In genomic region chr4:46450020-46450518, GRCm38 (mm10) we compare ENCODE assay signal across 8 mouse cellular contexts. TPM values are rescaled to one million over a fixed set of nuclear protein-coding genes. Genes with fewer than 3 reads are reported as not detected.
DNase-seq lines count a peak whose midpoint lies in the region; ATAC-seq lines count a peak whose summit lies in the region.

No protein-coding gene starts in this region.

- DNase-seq in cerebellum, adult 9-11 months: peak; percentile 31
- no peak for DNase-seq in cerebellum, postnatal 14 days
- DNase-seq in neural tube, embryonic 11.5 days (ENCODE audit: low spot score): no peak
- no peak for DNase-seq in neural tube, embryonic 10.5 days (ENCODE audit: extremely low spot score, low spot score)
- DNase-seq in ovary, postnatal 10 days (ENCODE audit: low spot score): no peak

- H3K4me2 ChIP-seq in neural tube, embryonic 11.5 days (ENCODE audit: low read depth): peak overlapping the region; percentile 63
- H3K4me2 ChIP-seq in limb, embryonic 13.5 days (replicated peaks): peak overlapping the region; percentile 83
- peak overlapping the region; percentile 72 for H3K4me2 ChIP-seq in stomach, embryonic 14.5 days (replicated peaks; ENCODE audit: low read depth, low read length)

- peak overlapping the region; percentile 98 for H3K27ac ChIP-seq in neural tube, embryonic 11.5 days (ENCODE audit: low read depth, low read length)
- peak overlapping the region; percentile 99 for H3K27ac ChIP-seq in limb, embryonic 13.5 days
- H3K27ac ChIP-seq in stomach, embryonic 14.5 days (ENCODE audit: low read length): peak overlapping the region; percentile 99

- peak overlapping the region; percentile 92 for H3K4me3 ChIP-seq in neural tube, embryonic 11.5 days (ENCODE audit: low read depth, low read length)
- peak overlapping the region; percentile 90 for H3K4me3 ChIP-seq in limb, embryonic 13.5 days
- H3K4me3 ChIP-seq in stomach, embryonic 14.5 days (ENCODE audit: low read depth, low read length): peak overlapping the region; percentile 89

- H3K4me1 ChIP-seq in neural tube, embryonic 11.5 days (ENCODE audit: control insufficient read depth, insufficient read depth, low read length): peaks cover 18% of the 10 kb centered on the region
- peaks cover 29% of the 10 kb centered on the region for H3K4me1 ChIP-seq in limb, embryonic 13.5 days
- H3K4me1 ChIP-seq in stomach, embryonic 14.5 days (ENCODE audit: control insufficient read depth, insufficient read depth, low read length): peaks cover 22% of the 10 kb centered on the region

- WGBS in neural tube, embryonic 11.5 days: 27% methylated on average over 7 of the region's 7 CpGs
- WGBS in limb, embryonic 13.5 days: 20% methylated on average over 7 of the region's 7 CpGs
- WGBS in stomach, embryonic 14.5 days: 18% methylated on average over 7 of the region's 7 CpGs

- no peaks in the 10 kb centered on the region for H3K27me3 ChIP-seq in neural tube, embryonic 11.5 days (ENCODE audit: control insufficient read depth, insufficient read depth, low read length)
- no peaks in the 10 kb centered on the region for H3K27me3 ChIP-seq in limb, embryonic 13.5 days
- no peaks in the 10 kb centered on the region for H3K27me3 ChIP-seq in stomach, embryonic 14.5 days (ENCODE audit: control insufficient read depth, insufficient read depth, low read length)

- peak overlapping the region; percentile 99 for H3K9ac ChIP-seq in neural tube, embryonic 11.5 days (ENCODE audit: low read length)
- H3K9ac ChIP-seq in limb, embryonic 13.5 days: peak overlapping the region; percentile 99
- H3K9ac ChIP-seq in stomach, embryonic 14.5 days (replicated peaks; ENCODE audit: low read depth, low read length): peak overlapping the region; percentile 99

- no peaks in the 10 kb centered on the region for H3K36me3 ChIP-seq in neural tube, embryonic 11.5 days (ENCODE audit: control insufficient read depth, insufficient read depth, low read length)
- H3K36me3 ChIP-seq in limb, embryonic 13.5 days: no peaks in the 10 kb centered on the region
- H3K36me3 ChIP-seq in stomach, embryonic 14.5 days (ENCODE audit: control insufficient read depth, insufficient read depth, low read length): no peaks in the 10 kb centered on the region

- no peaks in the 10 kb centered on the region for H3K9me3 ChIP-seq in neural tube, embryonic 11.5 days (ENCODE audit: control insufficient read depth, low read length)
- H3K9me3 ChIP-seq in limb, embryonic 13.5 days: no peaks in the 10 kb centered on the region
- no peaks in the 10 kb centered on the region for H3K9me3 ChIP-seq in stomach, embryonic 14.5 days (ENCODE audit: control insufficient read depth, low read depth, low read length)

- no peak for ATAC-seq in neural tube, embryonic 11.5 days (ENCODE audit: insufficient read depth, low FRiP score, low TSS enrichment)
- ATAC-seq in limb, embryonic 13.5 days (ENCODE audit: low FRiP score, low read depth): no peak
- no peak for ATAC-seq in stomach, embryonic 14.5 days (ENCODE audit: insufficient number of reproducible peaks, insufficient read depth, low FRiP score, low read depth)
- ATAC-seq in activated CD4-positive, CD25-positive, alpha-beta regulatory T cell, adult 4 months: no peak

RNA-seq across cellular contexts. Expression of gene Anp32b, which starts 0.6 kb away (rescaled TPM):
- 261 and 271 TPM in 2 replicates for polyA plus RNA-seq in neural tube, embryonic 11.5 days (2014; fragmentation: Nextera tagmentation; extraction: Ambion mirVana)
- polyA plus RNA-seq in limb, embryonic 13.5 days (2015; fragmentation: Nextera tagmentation; extraction: Ambion mirVana): 284 and 307 TPM in 2 replicates
- polyA plus RNA-seq in stomach, embryonic 14.5 days (2014; fragmentation: Nextera tagmentation; extraction: Ambion mirVana): 242 and 249 TPM in 2 replicates
- polyA plus RNA-seq in activated CD4-positive, CD25-positive, alpha-beta regulatory T cell, adult 4 months (2017; shearing (Covaris generic)): 10 to 100 TPM; 55.1 to 55.3 TPM

RNA-seq across cellular contexts. Expression of gene Hemgn, which starts 36.8 kb away (rescaled TPM):
- polyA plus RNA-seq in neural tube, embryonic 11.5 days (2014; fragmentation: Nextera tagmentation; extraction: Ambion mirVana): 15.8 and 15.9 TPM in 2 replicates
- polyA plus RNA-seq in limb, embryonic 13.5 days (2015; fragmentation: Nextera tagmentation; extraction: Ambion mirVana): 0.52 and 3.3 TPM in 2 replicates
- polyA plus RNA-seq in stomach, embryonic 14.5 days (2014; fragmentation: Nextera tagmentation; extraction: Ambion mirVana): 0.39 and 0.94 TPM in 2 replicates
- polyA plus RNA-seq in activated CD4-positive, CD25-positive, alpha-beta regulatory T cell, adult 4 months (2017; shearing (Covaris generic)): 1 to 10 TPM in 1 of 2 experiments, under 1 TPM in 1; 0.93 to 2.7 TPM

RNA-seq across cellular contexts. Expression of gene Nans, which starts 39.0 kb away (rescaled TPM):
- 82.0 and 89.1 TPM in 2 replicates for polyA plus RNA-seq in neural tube, embryonic 11.5 days (2014; fragmentation: Nextera tagmentation; extraction: Ambion mirVana)
- 102 and 105 TPM in 2 replicates for polyA plus RNA-seq in limb, embryonic 13.5 days (2015; fragmentation: Nextera tagmentation; extraction: Ambion mirVana)
- 75.9 and 77.2 TPM in 2 replicates for polyA plus RNA-seq in stomach, embryonic 14.5 days (2014; fragmentation: Nextera tagmentation; extraction: Ambion mirVana)
- 10 to 100 TPM; 68.7 to 68.8 TPM for polyA plus RNA-seq in activated CD4-positive, CD25-positive, alpha-beta regulatory T cell, adult 4 months (2017; shearing (Covaris generic))
